Mouse (Mus musculus): ENCODE data around the gene Med4. TPM values are rescaled to one million over a fixed set of nuclear protein-coding genes. Genes with fewer than 3 reads are reported as not detected.

The Med4 gene
- total RNA-seq (2022): 10 to 100 TPM; 29.6 to 31.9 (median 30.7) TPM

DNA sequence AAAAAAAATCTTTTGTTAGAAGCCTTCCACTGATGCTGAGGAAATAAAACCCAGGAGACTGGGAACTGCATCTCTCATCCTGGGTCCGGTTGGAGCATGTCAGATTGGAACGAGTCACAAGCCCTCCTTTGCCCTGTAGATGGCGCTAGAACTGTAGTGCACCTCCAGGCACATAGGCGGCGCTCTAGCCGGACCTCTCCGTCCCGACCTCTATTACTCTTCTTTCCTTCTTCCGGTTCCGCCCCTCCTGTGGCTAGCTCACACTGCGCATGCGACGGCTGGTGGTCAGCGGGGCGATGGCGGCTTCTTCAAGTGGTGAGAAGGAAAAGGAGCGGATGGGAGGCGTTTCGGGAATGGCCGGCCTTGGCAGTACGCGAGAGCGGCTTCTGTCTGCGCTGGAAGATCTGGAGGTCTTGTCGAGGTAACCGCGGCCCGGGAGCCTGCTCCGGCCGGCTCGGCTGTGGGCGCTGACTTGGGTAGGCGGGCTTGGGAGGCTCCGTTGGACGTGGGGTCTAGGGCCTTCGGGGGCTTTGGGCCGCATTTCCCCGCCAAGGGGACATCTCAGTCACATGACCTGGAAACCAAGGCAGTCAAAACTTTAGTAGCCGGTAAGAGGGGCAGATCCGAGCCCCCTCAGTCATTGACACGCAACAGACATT is at the start of gene Med4:
Med4 (plus strand) TSS at position 261 of the 659 bp plus-strand sequence.
- DNase-seq (ENCODE audit: low spot score in 2 of 2): peak; percentile 90 to 98

GRCm38 (mm10) chr14:73460514-73461134 is 49.2 kb upstream of the Med4 start:
- no peak for DNase-seq (ENCODE audit: low spot score in 2 of 2)

DNA sequence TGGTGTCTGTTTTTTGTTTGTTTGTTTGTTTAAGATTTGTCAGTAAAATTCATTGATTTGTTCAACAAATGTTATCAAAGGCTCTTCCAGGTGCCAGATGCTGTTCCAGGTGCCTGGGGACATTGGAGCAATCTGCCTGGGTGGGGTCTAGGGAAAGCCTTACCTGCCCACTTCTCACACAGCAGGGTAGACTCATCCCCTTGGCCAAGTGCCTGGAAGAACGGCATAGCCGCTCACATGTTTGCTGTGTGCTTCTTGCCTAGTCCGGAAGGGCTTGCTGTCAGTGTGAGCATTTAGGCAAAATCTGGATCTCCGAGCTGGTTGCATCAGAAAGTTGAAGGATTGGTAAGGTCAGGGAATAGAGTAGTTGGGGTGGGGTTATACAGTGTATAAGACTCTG is 47.6 kb upstream of the Med4 start:
- no peak for DNase-seq (ENCODE audit: low spot score in 2 of 2)

- DNase-seq (ENCODE audit: low spot score in 2 of 2): no peak
Observed at GRCm38 (mm10) chr14:73467697-73468096, 42.1 kb upstream of the Med4 start.

- DNase-seq (ENCODE audit: low spot score in 2 of 2): peak; percentile 79 to 86
Observed at GRCm38 (mm10) chr14:73469506-73469905, 40.3 kb upstream of the Med4 start.

DNA sequence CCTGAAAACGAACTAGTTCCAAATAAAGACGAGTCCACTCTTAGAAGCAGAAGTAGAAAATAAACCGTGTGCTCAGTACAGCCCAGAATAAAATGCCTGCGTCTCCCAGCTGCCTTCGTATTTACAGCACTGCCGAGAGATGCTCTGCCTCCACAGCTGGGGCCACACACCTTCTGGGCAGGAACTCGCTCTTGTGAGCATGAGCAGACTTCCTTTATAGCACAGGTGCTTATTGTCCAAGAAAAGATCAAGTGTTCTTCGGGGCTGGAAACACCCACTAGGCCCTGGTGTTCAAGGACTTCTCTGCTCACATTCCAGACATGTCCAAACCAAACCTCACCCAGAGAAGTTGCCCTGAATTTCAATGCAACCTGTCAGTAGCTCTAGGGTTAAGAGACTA is 39.2 kb upstream of the Med4 start:
- no peak for DNase-seq (ENCODE audit: low spot score in 2 of 2)

DNA sequence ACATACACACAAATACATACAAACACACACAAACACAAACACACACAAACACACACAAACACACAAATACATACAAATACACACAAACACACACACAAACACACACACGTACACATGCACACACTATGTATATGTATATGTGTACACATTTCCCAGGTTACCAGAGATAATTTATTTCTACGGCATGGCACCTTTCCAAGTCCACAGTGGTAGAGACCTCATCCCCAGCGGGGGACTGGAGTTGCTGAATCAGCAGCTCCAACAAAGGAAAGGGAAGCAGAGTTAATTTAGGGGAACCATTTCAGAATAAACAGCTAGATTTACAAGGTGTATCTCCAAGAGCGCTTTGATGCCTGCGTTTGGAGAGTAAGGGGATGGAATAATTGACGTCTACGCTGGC is 37.6 kb upstream of the Med4 start:
- no peak for DNase-seq (ENCODE audit: low spot score in 2 of 2)

- peak; percentile 47 to 48 for DNase-seq (ENCODE audit: low spot score in 2 of 2)
Observed at GRCm38 (mm10) chr14:73473670-73474460, 36.0 kb upstream of the Med4 start.

GRCm38 (mm10) chr14:73474636-73475093 is 35.2 kb upstream of the Med4 start:
- DNase-seq (ENCODE audit: low spot score in 2 of 2): peak in 1 of 2 experiments; percentile 50

- no peak for DNase-seq (ENCODE audit: low spot score in 2 of 2)
Observed at GRCm38 (mm10) chr14:73475506-73475905, 34.3 kb upstream of the Med4 start.

DNA sequence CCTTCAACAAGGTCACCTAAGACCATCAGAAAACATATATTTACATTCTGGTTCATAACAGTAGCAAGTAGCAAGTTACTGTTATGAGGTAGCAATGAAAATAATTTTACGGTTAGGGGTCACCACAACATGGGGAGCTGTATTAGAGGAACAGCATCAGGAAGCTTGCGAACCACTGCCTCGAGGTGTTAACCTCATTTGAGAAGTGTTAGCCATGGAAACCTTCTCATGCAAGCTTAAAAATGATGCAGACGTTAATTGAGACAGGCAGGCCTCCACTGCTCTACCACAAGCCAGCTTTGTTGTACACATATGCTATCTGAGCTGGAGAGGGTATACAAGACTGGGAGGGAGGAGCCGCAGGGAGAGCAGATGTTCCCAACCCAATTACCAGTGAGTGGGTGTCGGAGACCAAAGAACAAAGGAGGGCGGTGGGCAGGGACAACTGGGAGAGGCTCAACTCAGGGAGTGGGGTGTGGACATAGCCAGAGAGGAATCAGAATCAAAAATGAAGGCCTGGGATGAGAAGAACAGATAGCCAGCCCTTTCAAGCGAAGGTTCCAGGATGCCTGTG is 33.4 kb upstream of the Med4 start:
- peak; percentile 35 for DNase-seq (ENCODE audit: low spot score in 2 of 2)

- DNase-seq (ENCODE audit: low spot score in 2 of 2): no peak
Observed at GRCm38 (mm10) chr14:73477077-73477476, 32.7 kb upstream of the Med4 start.

DNA sequence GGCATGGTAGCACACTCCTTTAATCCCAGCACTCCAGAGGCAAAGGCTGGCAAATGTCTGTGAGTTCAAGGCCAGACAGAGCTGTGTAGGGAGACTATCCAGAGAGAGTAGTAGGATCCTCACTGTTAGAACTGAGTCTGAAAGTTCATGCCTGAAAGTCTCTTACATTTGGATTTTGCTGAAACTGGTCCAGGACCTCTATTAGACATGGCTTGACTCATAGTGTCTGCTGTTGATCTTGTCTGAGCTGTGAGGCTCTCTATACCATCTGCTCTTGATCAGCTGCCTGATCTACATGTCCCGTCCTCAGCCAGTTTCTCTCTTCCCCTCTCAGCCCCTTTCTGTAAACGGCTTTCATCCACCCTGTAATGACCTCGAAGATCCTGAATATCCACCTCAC is 31.5 kb upstream of the Med4 start:
- no peak for DNase-seq (ENCODE audit: low spot score in 2 of 2)

DNA sequence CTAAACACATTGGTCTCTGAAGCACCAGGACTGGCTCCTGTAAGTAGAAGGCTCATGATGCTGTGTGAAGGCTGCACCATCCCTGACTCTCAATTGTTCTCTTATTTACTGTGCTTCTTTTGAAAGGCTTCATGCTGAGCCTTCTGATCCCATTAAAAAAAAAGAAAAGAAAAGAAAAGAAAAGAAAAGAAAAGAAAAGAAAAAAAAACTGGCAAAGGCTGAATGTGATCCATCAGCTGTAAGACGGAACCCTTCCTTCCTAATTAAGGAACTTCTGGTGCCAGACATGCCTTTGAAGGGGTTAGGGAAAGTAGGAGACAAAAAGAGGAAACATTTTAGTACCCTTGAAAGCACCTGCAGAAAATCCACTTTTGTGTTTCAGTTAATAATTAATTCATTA is 30.1 kb upstream of the Med4 start:
- DNase-seq (ENCODE audit: low spot score in 2 of 2): no peak

DNA sequence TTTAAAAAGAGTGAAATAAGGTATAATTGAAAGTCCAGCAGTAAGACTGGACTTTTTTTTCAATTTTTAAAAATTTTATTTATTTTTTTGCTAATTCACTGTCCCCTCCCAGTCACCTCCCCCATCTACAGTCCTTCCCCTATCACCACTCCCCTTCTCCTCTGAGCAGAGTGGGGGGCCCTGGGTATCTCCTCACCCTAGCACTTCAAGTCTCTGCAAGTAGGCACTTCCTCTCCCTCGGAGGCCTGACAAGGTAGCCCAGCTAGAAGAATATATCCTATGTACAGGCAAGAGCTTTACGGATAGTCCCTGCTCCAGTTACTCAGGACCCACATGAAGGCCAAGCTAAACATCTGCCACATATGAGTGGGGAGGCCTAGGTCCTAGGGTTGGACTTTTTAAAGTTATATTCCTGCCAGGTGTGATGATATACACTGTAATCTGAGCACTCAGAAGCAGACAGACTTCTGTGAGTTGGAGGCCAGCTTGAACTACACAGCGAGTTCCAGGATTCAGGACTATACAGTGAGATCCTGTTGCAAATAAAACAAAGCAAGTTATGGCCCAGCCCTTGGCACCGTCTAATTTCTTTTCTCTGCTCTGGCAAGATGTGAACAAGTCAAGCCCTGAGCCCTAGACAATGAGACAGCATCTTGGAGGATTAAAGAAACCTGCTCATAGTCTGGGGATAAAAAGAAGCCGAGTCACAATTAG is 26.2 kb upstream of the Med4 start:
- no peak for DNase-seq (ENCODE audit: low spot score in 2 of 2)

DNA sequence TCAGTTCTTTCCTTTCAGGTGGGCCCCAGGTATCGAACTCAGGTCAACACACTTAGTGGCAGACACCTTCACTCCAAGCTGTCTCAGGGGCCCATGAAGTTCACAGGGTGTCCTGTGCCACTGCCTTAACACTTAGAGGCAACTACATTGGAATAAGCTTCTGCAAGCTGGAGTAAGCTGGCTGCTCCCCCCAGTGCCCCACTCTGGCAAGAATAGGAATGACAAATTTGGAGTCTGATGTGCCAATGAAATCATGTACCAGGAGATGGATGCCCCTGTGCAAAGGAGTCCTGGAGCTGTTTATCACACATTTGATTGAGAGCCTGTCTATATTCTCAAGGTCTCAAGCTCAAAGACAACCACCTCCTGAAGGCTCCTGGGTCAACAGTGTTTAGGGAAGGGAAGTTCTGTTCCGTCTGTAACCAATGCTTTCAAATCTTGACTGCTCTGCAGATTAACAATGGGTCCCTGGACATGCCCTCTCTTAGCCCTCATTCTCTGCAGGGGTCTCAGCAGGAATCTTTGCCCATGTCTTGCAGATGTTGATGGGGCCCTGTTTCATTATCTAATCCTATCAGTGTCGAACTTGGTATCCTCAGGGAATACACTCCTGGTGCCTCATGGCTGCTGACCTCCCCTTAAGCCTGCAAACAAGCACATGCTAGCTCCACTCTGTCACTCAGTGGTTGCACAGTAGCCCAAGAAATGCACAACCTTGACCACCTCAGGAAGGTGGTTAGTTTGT is 25.3 kb upstream of the Med4 start:
- no peak for DNase-seq (ENCODE audit: low spot score in 2 of 2)

DNA sequence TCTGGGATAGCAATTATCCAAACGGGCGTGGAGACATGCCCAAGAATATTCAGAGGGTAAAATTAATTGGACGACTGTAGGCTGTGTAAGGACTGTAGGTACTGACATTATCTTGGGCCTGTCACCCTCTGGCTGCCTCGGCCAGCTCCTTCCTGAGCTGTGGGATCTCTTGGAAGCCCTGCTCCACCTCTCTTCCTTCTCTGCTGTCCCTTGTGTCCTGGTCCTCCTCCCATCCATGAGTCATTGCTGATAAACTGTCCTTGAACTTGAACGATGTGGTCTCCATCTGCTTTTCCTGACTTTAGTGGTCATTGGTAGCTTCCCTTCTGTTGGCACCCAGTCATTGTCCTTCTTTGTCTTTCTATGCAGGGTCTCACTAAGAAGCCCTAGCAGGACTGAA is 23.2 kb upstream of the Med4 start:
- DNase-seq (ENCODE audit: low spot score in 2 of 2): no peak

DNA sequence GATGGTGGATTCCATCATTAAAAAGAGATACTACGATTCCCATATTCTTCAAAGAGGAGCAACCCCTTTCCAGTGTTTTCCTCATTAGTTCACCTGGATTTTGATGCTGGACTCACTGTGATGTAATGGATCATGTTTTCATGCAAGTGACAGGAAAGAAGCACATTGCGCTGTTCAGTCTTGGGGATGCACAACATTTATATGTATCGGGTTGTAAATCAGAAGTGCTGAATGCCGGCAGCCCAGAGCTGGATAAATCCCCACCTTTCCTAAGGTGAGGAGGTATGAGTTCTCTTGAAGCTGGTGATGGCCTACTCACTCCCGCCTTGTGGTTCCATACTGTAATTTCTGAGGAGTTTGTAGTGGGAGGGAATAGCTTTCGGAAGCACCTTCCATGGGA is 16.5 kb upstream of the Med4 start:
- DNase-seq (ENCODE audit: low spot score in 2 of 2): no peak

- no peak for DNase-seq (ENCODE audit: low spot score in 2 of 2)
Observed at GRCm38 (mm10) chr14:73494122-73494521, 15.7 kb upstream of the Med4 start.

DNA sequence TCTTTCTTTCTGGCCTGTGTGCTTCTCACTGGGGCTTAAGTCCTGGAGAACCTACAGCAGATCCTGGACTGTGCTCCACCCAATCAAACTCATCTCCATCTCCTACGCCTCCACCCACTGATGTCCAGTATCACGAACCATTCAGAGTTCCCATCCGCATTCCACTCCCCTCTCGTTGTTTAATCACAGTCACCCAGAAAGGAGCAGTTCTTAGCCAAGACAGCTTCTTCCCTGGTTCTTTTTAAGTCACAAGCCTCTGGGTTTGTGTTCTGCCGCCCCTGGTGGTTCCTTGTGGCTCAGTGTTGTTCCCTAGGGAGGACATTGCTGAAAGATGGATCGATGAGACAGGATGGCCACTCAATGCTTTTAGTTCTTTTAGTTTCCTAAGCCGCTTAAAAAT is 14.1 kb upstream of the Med4 start:
- no peak for DNase-seq (ENCODE audit: low spot score in 2 of 2)

DNA sequence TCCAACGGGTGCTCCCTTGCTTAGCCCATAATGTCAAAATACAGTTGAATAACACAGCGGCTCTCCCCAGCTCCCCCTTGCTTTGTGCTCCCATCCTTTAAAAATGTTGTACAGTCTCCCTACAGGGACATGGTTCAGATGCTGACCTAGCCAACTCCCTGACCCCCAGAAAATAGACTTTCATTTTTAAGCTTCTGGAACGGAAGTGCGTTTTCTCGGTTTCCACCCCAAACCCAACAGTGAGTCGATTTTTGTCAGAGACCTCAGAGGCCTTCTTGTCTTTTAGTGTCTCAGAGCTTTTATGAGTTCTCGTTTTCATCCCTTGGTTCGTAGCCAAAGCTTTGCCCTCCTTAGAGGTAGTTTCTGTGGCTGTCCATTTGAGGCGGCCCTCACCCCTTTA is 8.5 kb upstream of the Med4 start:
- DNase-seq (ENCODE audit: low spot score in 2 of 2): no peak
